Mouse (Mus musculus) urinary bladder, postnatal 25 days (tissue): ENCODE results near the gene Cdc7.

Source experiments
- DNase-seq: peaks from one replicate; pipeline ENCODE4 v3.0.0; 2022; ENCODE audit warnings: low spot score

Gene Cdc7

DNA sequence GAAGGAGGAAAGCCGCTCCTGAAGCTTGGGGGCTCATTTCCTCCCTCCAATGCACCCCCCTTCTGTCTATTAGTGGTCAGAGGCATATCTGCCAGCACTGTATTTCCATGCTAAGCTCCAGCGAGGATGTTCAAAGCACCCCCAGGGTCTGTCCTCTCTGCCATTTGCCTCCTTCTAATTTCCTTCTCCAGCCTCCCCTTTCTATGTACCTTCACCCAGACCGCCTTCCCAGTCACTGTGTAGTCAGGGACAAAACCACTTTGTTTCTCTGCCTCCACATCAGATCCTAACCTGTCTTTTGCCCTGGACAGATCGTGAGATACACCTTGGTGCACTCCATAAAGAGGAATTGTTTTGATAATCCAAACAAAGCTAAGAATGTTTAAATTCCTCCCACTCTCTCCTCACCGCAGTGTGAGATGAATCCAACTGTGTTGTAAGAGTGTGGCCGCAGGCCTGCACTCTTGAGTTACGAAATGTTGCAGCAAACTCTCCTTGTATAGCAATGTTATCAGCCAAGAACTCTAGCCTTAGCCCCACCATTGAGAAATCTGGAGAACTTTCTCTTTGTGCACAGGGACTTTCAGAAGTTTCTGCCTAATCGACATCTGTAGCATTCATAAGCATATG is 27.3 kb downstream of the Cdc7 start:
- DNase-seq = no peak

DNA sequence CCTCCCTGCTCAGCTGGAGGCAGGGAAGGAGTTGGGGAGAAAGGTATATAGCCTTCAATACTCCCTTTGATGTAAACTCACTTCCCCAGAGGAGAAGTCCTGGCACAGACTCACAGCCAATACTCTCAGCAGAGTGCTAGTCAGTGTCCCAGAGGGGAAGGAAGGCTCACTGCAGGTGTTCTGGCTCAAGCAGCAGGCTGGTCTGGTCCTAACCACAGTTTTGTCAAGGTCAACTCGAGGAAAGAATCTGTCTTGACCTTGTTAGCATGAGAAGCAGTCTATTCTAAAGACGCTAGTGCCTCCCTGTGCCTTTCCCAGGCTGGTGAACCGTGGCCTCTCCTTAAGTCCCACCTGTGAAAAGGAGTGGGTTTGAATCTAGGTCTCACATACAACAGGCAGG is 30.6 kb downstream of the Cdc7 start:
- DNase-seq = no peak

DNA sequence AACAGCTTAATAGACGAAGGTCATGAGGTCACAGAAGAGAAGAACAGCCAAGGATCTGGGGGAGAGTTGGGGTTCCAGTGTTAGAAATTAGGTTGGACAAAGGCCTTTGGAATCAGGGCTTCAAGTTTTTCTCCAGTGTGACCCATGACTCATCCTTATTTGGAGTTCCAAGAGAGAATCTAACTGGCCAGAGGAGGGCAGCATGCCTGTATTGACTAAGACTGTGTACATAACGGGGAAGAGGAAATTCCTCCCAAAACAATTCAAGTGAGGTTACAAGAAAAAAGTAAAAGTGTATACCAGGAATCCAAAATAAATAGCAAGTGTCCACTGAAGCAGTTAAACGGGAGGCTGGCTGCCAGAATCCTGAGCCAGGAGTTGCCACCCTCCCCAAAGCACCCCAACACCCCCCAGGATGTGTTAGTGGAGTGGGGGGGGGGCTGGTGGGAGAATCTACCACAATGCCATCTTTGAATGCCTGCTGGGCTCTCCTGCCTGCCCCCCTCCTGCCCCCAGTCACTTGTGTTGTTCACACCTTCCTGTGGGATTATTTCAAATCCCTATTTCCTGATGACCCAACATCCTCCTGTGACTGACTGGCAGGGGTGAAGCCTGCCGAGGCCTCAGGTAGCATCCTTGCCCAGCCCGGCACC is 31.9 kb downstream of the Cdc7 start:
- DNase-seq = peak; percentile 40

DNA sequence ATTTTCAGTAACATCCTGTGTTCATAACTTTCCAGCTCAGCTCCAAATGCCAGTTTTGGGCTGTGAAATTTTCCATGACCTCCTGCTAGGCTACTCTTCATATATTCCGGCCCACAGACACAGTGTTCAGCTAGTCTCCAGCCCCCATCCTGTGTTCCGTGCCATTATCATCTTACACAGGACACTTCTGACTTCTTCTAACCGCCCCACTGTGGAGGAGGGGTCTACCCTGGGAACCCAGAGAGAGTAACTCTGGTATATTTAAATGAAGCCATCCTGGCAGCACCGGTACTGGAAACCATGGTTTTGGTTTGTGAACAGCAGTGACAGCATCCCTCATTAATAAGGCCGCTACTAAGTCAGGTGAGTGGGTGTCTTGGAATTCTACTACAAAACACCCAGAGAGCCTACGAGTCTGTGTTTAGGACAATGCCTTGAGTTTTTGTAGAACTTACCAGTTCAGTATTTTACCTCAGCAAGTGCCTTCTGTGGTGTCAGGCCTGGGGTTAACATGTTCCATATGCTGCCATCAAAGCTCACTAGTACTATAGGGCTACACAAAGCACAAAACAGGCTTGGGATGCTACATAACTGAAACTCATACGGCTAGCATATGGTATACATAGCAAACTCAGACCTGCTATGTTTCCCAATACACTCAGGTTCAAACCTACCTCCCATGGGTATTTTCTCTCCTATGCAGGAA is 32.6 kb downstream of the Cdc7 start:
- no peak for DNase-seq

DNA sequence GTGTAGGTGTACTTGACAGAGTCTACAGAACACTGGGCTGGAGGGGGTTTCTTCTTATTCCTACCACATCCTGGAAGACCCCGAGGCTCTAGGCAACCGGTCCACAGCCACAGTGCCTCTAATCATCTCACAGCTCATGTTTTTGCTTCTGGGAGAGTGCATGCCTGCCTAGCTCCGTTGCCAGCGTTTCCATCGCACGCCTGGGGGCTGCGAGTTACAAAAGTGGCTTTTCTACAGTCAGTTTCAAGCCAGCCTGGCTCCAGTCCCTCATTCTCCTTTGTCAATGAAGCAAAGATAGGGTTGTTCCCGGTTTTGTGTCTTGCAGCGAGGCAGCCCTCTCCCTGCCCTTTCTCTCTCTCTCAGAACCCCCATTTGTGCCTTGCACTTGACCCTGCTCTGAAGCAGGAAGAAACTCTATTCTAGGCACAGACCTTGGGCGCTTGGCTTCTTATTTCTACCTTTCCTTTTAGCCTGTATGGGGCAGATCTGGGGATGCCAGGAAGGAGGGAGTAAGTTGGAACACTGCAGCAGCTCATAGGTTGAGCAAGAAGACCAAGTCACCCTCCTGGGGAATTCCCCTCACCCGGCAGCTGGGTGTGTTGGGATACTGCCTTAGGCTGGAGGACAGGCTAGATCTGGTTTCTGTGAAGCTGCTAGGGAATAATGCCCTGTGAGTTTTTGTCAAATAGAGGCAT is 37.4 kb downstream of the Cdc7 start:
- no peak for DNase-seq

DNA sequence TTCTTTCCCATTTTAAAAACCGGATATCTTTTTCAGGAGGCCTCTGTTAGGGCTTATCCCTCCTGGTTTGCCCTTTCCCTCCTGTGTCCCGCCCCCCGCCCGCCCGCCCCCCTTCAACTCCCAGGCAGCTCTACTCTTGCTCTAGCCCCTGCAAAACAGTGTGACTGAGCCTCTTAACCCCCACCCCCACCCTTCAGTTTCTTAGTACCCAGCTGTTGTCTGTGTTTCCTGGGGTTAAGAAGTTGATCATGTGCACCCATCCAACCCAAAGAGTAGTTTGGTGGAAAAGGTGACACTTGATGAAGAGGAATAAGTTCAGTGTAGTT is 37.9 kb downstream of the Cdc7 start:
- no peak for DNase-seq

DNA sequence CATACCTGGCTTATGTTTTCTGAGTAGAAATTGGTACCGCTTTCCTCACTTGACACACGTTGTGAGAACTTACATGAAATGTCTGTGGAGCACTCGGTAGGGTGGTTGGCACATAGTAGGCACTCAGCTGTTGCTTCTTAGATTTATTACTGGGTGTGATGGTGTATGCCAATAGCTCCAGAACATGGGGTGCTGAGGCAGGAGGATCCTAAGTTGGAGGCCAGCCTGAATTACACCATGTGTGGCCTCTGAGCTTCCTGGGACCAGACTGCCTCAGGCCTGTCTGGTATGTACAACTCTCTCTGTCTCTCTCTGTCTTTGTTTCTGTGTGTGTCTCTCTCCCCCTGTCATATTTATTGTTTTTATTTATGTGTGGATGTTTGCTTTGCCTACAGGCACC is 45.6 kb downstream of the Cdc7 start:
- no peak for DNase-seq

DNA sequence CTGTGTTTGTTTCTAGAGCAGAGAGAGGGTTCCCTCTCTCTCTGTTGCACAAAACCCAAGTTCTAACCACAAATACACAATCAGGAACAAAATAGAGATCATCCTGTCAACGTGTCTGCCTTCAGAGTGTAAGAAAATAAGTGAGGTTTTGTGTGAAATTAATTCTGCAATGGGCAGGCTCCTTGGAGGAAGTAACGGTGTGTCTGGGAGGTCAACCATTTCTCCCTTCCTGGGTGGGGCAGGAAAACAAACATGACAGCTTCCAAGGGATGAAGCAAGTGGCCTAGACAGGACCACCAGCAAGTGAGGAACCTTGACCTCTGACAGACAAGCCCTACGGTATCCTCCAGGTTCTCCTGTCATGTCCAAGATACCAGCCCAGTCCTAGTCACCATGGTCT is 46.2 kb downstream of the Cdc7 start:
- no peak for DNase-seq

DNA sequence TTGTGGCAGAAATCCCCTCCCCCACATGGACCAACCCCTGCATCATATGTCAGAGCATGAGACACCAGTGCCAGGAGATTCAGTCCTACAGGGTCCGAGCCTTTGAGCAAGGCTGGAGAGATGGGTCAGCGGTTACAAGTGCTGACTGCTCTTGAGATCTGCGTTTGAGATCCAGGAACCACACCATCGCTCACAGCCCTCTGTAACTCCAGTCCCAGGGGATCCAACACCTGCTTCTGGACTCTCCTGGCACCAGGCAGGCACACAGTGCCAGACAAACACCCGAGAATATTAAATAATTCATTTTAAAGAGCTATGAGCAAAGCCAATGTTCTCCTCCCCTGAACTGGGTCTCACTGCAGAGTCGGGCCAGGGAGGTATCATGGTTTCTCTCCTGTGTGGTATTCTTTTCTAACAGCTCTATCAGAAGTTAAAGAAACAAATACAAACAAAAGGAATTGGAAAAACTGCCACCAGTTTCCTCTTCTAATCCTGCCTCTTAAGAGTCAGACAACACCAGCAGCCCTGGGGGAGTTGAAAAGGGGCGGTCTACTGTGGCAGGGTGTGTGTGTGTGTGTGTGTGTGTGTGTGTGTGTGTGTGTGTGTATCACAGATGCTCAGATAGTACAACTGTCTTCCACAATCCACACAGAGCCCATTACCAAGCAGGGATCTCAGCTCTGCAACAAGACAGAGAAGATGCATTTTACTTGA is 47.4 kb downstream of the Cdc7 start:
- DNase-seq = no peak

DNA sequence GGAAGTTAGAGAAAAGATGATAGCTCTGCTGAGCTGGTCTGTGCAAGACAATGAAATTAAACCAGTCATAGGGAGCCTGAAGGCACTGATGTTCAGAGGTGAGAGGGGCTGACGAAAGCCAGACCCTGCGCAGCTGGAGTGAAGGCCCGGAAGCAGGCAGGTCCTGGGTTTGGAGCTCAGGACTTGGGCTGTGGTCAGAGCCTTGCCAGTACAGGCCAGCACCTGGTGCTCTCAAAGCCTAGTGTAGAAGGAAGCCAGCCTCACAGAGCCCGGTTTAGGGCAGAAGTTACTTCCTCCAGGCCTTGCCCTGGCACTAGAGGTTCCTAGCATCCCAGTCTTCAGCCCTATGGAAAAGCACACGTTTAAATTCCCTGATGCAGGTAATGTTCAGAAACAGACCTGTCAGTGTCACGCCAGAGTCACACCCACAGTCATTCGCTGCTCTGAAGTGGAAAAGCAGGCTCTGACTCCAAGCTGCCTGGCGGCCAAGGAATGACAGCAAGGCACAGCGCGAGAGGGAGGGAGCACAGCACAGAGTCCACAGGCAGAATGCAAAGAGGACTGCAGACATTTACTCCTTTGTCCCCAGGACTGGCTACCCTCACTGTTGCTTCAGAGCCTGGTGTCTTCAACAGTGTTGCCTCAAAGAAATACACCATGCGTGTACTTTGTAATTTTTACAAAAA is 48.1 kb downstream of the Cdc7 start:
- no peak for DNase-seq

DNA sequence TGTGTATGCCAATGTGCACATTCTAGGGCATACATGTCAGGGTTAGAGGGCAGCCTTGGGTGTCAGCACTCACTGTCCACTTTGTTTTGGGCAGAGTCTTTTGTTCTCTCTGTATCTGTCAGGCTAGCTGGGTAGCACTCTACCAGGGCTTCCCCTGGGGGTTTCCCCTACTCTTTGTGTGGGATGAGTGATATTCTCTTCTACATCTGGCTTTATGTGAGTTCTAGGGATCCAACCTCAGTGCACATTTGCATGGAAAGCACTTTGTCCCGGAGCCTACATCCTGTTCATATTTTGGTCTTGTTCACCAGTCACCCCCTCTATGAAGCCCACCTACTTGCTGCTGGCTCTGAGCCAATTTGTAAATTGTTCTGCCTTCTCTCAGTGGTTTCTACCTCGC is 49.3 kb downstream of the Cdc7 start:
- DNase-seq = no peak

DNA sequence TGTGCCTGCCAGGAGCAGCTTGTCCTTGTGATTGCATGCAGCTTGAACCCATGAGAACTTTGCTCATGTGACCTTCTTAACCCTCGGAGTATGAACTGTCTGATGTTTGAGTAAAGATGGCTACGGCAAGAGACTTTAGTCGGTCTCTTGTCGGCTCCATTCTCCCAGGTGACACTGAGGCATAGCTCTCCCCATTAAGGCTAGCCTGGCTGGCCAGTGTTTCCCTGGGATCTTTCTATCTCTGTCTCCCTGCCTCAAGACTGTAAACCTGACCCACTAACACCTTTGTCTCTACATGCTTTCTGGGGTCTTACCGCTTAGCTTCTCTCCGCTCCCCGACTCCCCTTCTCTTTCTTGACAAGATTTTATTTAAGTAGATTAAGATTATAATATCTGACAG is 50.0 kb downstream of the Cdc7 start:
- DNase-seq = no peak

DNA sequence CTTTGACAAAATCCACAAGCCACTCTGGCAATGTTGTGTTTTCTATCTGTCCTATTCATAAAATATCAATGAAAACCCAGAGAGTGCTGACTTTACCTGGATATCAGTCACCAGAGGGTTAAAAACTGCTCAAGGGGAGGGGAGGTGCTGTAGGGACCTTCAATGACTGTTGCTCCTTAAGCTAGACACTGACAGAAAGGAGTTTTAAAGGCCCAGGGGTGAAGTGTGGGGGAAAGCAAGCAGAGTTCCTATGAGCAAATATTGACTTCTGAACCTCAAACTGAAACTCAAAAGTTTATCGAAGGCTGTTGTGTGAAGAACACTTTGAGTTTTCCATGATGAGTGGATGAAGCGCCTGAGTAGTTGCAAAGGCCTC is 50.9 kb downstream of the Cdc7 start:
- DNase-seq = no peak

DNA sequence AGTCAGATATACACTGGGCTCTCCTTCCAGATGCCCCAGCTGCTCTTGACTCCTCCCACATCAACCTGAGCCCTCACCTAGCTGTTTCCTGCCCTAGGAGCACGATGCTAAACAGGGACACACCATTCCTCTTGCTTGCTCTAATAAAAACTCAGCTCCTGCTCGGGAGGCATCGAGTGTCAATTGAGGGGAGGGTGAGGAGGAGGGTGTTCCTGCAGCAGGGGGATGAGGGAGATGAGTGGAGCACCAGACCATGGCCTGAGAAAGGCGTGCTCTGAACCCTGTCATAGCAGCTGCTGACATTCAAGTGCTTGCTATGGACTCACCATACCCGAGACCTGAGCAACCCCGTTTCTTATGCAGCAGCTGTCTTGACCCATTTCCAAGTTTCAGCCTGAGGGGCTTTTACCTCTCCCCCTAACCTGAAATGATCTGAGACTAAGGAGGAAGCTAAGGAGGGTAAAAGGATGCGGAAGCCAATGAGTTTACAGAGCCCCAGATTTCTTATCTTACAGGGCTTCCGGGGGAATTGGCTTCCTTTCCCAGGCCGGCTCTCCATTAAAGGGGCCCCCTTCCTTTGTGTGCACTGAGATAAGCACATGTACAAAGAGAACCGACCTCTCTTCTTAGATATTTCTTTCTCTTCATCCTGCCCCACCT is 51.4 kb downstream of the Cdc7 start:
- DNase-seq = no peak

DNA sequence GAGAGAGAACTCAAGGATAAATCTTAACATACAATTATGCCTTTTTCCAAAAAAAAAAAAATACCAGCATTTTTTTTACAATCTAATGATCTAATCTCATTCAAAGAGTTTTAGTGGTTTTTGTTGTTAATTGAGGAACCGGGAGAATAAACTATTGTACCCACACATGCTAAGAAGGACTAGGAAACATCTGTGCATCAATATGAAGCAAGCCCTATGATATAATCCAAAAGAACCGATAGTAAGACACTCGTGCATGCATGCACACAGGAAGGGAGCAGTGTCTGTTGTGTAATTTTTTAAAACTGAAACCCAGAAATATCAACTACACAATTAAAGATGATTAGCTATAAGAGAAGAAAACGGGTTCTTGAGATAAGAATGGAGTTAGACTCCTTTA is 52.4 kb downstream of the Cdc7 start:
- no peak for DNase-seq

DNA sequence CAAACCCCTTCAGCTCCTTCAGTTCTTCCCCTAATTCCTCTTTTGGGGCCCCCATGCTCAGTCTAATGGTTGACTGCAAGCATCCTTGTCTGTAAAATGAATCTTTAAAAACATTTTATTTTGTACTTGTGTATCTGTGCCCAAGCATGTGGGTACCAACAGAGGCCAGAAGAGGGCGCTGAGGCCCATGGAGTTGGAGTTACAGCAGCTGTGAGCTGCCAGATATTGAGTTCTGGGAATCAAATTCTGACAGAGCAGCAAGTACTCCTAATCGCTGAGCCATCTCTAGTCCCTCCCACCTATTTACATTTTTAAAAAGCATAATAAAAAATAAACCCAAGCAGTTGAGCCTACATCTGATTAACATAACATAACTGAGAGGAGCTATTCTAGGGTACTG is 53.4 kb downstream of the Cdc7 start:
- no peak for DNase-seq

DNA sequence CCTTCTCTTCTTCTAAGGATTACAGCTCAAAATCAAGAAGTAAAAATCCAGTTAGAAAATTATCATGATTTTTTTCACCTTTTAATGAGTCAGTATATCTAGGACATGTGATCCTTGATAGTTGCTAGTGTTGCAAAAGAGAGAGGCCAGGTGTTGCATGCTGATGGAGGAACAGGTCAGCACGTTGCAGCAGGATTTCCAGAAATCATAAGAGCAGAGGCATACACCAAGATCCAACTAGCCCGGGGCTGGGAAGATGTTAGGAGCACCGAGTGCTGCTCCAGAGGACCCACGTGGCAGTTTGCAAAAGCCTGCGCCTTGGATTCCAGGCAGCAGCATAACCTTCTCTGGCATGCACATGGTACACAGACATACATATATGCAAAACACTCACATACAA is 54.9 kb downstream of the Cdc7 start:
- DNase-seq = no peak

DNA sequence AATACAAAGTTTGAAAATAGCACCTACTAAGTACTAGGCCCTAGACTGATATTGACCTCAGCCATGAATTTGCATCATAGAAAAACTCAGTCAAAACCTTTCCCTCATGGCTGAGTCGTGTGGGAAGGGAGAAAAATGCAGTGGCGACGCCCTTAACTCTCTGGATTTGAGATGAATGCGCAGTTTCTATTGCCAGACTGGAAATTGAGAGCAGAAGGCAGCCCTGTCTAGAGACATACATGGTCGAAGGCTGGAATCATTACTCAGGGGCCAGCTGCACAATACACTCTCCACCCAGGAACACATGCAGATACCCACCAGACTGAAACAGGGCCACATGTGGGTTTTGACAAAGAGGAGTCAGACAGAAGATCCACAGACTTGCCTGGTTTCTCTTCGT is 55.8 kb downstream of the Cdc7 start:
- no peak for DNase-seq

DNA sequence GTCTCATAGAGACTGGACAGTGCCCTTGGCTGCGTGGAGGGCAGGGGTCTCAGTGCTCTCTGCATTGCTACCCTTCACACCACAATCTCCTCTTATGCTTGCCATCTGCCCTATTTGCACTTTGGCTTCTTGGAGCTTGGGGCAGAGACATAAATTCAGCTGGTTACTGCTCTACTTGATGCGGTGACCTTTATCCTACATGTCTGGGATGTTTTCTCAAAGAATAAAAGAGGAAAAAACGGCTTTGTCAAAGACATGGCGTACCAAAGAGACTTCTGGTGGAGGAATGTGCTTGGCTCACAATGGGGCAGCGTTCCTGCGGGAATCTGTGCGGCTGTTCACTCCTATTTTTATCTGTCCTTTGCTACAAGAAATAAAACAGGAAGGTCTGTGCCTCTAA is 56.2 kb downstream of the Cdc7 start:
- no peak for DNase-seq

DNA sequence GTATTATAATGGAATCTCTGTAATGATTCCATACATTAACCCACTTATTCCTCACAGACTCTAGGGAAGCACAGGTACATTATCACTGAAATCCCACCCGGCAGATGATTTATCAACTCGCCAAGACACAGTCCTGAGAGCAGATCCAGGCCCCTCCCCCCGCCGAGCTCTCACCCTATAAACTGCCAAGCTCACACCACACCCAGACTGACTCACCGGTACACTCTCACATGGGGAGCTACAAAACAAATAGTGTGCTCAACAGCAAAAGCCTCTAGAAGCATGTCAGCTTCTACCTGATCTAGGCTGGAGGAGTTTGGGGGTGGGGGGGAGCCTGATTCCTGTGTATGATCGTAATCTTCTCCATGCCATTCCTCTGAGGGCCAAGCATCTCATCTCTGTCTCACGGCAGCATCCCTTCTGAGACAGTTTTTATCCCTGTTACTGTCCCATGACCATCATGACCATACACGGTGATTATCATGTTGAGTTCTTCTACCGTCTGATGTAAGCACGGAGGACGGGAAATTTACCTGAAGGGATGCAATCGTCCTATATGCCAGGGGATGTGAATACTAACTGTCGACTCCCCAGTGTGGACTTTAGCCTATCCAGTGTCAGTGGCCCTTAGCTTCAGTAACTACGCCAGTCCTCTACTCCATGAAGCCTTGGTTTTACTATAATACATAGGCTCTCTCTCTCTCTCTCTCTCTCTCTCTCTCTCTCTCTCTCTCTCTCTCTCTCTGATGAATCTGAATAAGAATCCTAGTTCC is 57.4 kb downstream of the Cdc7 start:
- peak; percentile 36 for DNase-seq

DNA sequence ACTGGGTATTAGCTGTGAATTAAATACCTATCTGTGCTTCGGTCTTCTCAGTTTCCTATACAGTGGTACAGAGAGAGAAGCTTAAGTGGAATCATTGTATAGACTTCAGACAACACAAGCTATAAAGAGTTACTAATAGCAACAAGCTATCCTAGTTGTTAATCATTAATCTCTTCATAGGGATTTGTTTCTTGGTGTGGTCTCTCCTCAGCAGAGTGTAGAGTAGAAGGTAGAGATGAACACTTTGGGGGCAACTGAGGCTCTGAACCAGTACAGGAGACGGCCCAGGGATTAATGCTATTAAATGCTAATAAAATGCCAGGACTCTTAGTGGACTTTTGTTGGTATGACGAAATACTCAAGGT is 57.9 kb downstream of the Cdc7 start:
- DNase-seq = no peak
